ENCODE assay signal across 17 mouse cellular contexts in the genomic region with DNA sequence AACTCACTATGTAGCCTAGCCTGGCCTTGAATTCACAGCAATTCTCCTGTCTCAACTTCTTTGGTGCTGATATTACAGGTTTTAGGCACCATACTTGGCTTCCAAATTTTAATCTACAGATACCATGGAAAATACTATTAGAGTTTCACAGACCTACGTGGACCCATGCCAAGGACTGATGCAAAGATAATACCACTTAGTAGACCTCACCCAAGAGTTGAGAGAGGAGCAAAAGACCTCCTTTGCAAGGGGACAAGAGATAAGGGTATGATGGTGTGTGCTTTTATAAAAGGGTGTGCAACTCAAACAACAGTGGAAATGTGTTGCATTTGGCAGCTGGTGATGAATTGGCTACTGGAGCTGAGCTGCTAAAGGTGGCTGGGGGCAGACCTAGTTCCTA.
DNase-seq lines count a peak whose midpoint lies in the region; TF ChIP-seq lines count a peak whose summit lies in the region.
"Had no signal": no experiment of that assay in that cellular context is flagged by ENCODE, and none has a peak within 500 bp of the region (broad histone marks: within the 10 kb centered on the region; RNA-seq: fewer than 3 reads in every experiment).

No protein-coding gene starts in this region.

- peaks cover 6 to 11% of the 10 kb centered on the region in 2 experiments; a peak in 3 of 4 replicates for H3K4me1 ChIP-seq in MEL (ENCODE audit: control insufficient read depth in 1 of 2, insufficient read depth in 2 of 2, low read length in 2 of 2)

- no peaks in the 10 kb centered on the region for H3K79me2 ChIP-seq in MEL (ENCODE audit: control insufficient read depth, insufficient read depth, low read length, poor library complexity)

- TF ChIP-seq CTCF in MEL (IDR thresholded peaks at IDR 0.05 in 2 of 3, conservative IDR thresholded peaks at IDR 0.05 in 1 of 3; ENCODE audit: control insufficient read depth in 1 of 3, insufficient read depth in 1 of 3, low read depth in 2 of 3, low read length in 3 of 3, poor library complexity in 1 of 3, severe bottlenecking in 1 of 3) = no peak

- H3K4me3 ChIP-seq in MEL (ENCODE audit: control insufficient read depth in 1 of 2, insufficient read depth in 1 of 2, low read depth in 2 of 2, low read length in 2 of 2) = no peak overlapping the region

- no peak overlapping the region for H3K27ac ChIP-seq in MEL (ENCODE audit: control insufficient read depth, low read depth, low read length)

- TF ChIP-seq RAD21 in MEL (IDR thresholded peaks at IDR 0.05; ENCODE audit: low read depth, low read length) = no peak

- peak; percentile 23 to 39; a peak in 2 of 4 replicates for TF ChIP-seq EP300 in MEL (IDR thresholded peaks at IDR 0.05; ENCODE audit: low read depth in 1 of 2, low read length in 2 of 2)

- peak; percentile 68 for DNase-seq in MEL (ENCODE audit: low read depth, low spot score)
- DNase-seq in testis, postnatal 10 days (ENCODE audit: low spot score) = no peak
- DNase-seq: adrenal gland, adult 2 months; adrenal gland, adult 8-10 months; adrenal gland, postnatal 10 days; adrenal gland, postnatal 14 days; adrenal gland, postnatal 25 days; adrenal gland, postnatal 36 days; B cell, adult 2 months; cerebellum, adult 11 months; cerebellum, adult 11-12 months; cerebellum, adult 18-20 months; cerebellum, adult 2 months; cerebellum, adult 8-10 months had no signal

- no peaks in the 10 kb centered on the region for H3K27me3 ChIP-seq in MEL (ENCODE audit: control insufficient read depth in 1 of 2, insufficient read depth in 2 of 2, low read length in 2 of 2)
- H3K27me3 ChIP-seq: CH12.LX, Patski had no signal

- peaks cover 0 to 17% of the 10 kb centered on the region in 2 experiments; a peak in 2 of 4 replicates for H3K36me3 ChIP-seq in MEL (ENCODE audit: control insufficient read depth in 1 of 2, insufficient read depth in 2 of 2, low read length in 2 of 2)
- H3K36me3 ChIP-seq: G1E had no signal

- no peaks in the 10 kb centered on the region for H3K9me3 ChIP-seq in MEL (replicated peaks; ENCODE audit: insufficient read depth, low read length)
- H3K9me3 ChIP-seq: G1E had no signal

- H3K9ac ChIP-seq in MEL (ENCODE audit: control insufficient read depth, low read depth, low read length, poor library complexity, severe bottlenecking) = no peak overlapping the region

- TF ChIP-seq POLR2A in MEL (IDR thresholded peaks at IDR 0.05; ENCODE audit: control insufficient read depth in 1 of 2, insufficient read depth in 1 of 2, low read depth in 1 of 2, low read length in 2 of 2, poor library complexity in 1 of 2) = no peak

TF ChIP-seq in MEL, 35 proteins besides CTCF, POLR2A, EP300 and RAD21:
- TF ChIP-seq CHD2 (IDR thresholded peaks at IDR 0.05; ENCODE audit: low read length) (no peak), ZMIZ1 (IDR thresholded peaks at IDR 0.05; ENCODE audit: low read depth, low read length) (no peak), E2F4 (IDR thresholded peaks at IDR 0.05; ENCODE audit: borderline replicate concordance, low read depth, low read length) (no peak), ETS1 (IDR thresholded peaks at IDR 0.05; ENCODE audit: low read depth, low read length) (peak; percentile 55; the same call in 1 of the 2 replicates), NRF1 (IDR thresholded peaks at IDR 0.05; ENCODE audit: insufficient read depth, low read depth, low read length, poor library complexity, severe bottlenecking) (no peak), GABPA (IDR thresholded peaks at IDR 0.05; ENCODE audit: low read depth, low read length) (no peak), USF2 (IDR thresholded peaks at IDR 0.05; ENCODE audit: borderline replicate concordance in 1 of 2, insufficient read depth in 1 of 2, low read depth in 1 of 2, low read length in 2 of 2) (no peak), BHLHE40 (IDR thresholded peaks at IDR 0.05; ENCODE audit: borderline replicate concordance, low read depth, low read length) (no peak), RCOR1 (IDR thresholded peaks at IDR 0.05; ENCODE audit: low read depth, low read length) (no peak), SIN3A (IDR thresholded peaks at IDR 0.05; ENCODE audit: low read length) (no peak), POLR2AphosphoS2 (IDR thresholded peaks at IDR 0.05; ENCODE audit: low read length) (no peak), HCFC1 (IDR thresholded peaks at IDR 0.05; ENCODE audit: low read depth, low read length) (no peak), GATA1 (IDR thresholded peaks at IDR 0.05; ENCODE audit: low read depth, low read length) (peak; percentile 73), ELF1 (IDR thresholded peaks at IDR 0.05; ENCODE audit: low read depth, low read length) (no peak), TCF12 (IDR thresholded peaks at IDR 0.05; ENCODE audit: low read depth, low read length) (peak; percentile 20; the same call in 1 of the 2 replicates), TAL1 (IDR thresholded peaks at IDR 0.05; ENCODE audit: low read length) (no peak)
TF ChIP-seq in MEL: peak in this region for 3.
